In the genomic region with DNA sequence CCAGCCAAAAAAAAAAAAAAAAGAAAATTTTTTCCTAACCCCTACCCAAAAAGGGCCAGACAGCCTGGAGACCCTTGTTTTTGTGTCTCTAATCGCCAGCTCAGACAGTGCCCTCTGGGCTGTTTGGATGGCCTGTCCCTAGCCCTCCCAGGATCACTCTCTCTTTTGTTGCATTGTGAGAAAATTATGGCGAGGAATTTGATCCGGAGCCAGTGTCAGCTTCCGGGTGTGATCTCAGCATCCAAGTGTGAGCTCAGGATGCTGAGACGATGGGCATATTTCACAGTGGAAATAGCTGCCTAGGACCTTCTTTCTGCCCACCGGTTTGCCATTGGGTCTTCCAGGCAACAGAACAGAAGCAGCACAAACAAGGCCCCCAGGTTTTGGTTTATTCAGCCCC, we compare ENCODE assay signal across 20 mouse cellular contexts. TPM values are rescaled to one million over a fixed set of nuclear protein-coding genes. Genes with fewer than 3 reads are reported as not detected.
DNase-seq lines count a peak whose midpoint lies in the region; ATAC-seq and TF ChIP-seq lines count a peak whose summit lies in the region.
"Had no signal": no experiment of that assay in that cellular context is flagged by ENCODE, and none has a peak within 500 bp of the region (broad histone marks: within the 10 kb centered on the region; RNA-seq: fewer than 3 reads in every experiment).

No protein-coding gene starts in this region.

- no peak overlapping the region for H3K9ac ChIP-seq in lung, embryonic 14.5 days
- H3K9ac ChIP-seq in heart, embryonic 14.5 days (ENCODE audit: low read length), result peak overlapping the region; percentile 88
- H3K9ac ChIP-seq: embryonic facial prominence, embryonic 13.5 days; forebrain, embryonic 15.5 days; hindbrain, embryonic 12.5 days; liver, embryonic 13.5 days had no signal

- peak overlapping the region; percentile 65 for H3K4me3 ChIP-seq in heart, embryonic 10.5 days
- no peak overlapping the region for H3K4me3 ChIP-seq in lung, embryonic 14.5 days (ENCODE audit: low read depth, low read length)
- peak overlapping the region; percentile 59 to 76 for H3K4me3 ChIP-seq in heart, embryonic 14.5 days (ENCODE audit: control insufficient read depth in 1 of 2, insufficient read depth in 1 of 2, low read depth in 1 of 2, low read length in 2 of 2)
- peak overlapping the region; percentile 76 for H3K4me3 ChIP-seq in myocyte
- H3K4me3 ChIP-seq: embryonic facial prominence, embryonic 13.5 days; forebrain, embryonic 15.5 days; hindbrain, embryonic 12.5 days; left cerebral cortex, adult 2 months; liver, embryonic 13.5 days; midbrain, embryonic 10.5 days had no signal

- ATAC-seq in lung, embryonic 14.5 days (ENCODE audit: insufficient read depth), result no peak
- ATAC-seq in heart, embryonic 14.5 days (ENCODE audit: insufficient number of reproducible peaks, insufficient read depth, low FRiP score, low read depth), result no peak
- ATAC-seq: forebrain, embryonic 15.5 days had no signal

- peak overlapping the region; percentile 41; the same call in 1 of the 2 replicates for H3K4me2 ChIP-seq in lung, embryonic 14.5 days
- H3K4me2 ChIP-seq in heart, embryonic 14.5 days (ENCODE audit: low read length), result peak overlapping the region; percentile 79
- peak overlapping the region; percentile 87 for H3K4me2 ChIP-seq in myocyte (ENCODE audit: low read depth)
- H3K4me2 ChIP-seq: forebrain, embryonic 15.5 days; hindbrain, embryonic 12.5 days; liver, embryonic 13.5 days had no signal

- peak overlapping the region; percentile 91 for H3K27ac ChIP-seq in heart, embryonic 10.5 days
- H3K27ac ChIP-seq in lung, embryonic 14.5 days (ENCODE audit: low read depth), result no peak overlapping the region
- peak overlapping the region; percentile 99 to 100 for H3K27ac ChIP-seq in heart, embryonic 14.5 days (replicated peaks in 1 of 2; ENCODE audit: control insufficient read depth in 1 of 2, insufficient read depth in 1 of 2, low read depth in 2 of 2, low read length in 2 of 2)
- H3K27ac ChIP-seq: forebrain, embryonic 15.5 days; hindbrain, embryonic 12.5 days; left cerebral cortex, adult 2 months; liver, embryonic 13.5 days had no signal

- WGBS in heart, embryonic 10.5 days, result 44% methylated on average over 6 of the region's 6 CpGs
- WGBS in lung, embryonic 14.5 days, result 81% methylated on average over 6 of the region's 6 CpGs
- 35% methylated on average over 6 of the region's 6 CpGs for WGBS in heart, embryonic 14.5 days

- H3K4me1 ChIP-seq in heart, embryonic 10.5 days, result peaks cover 41% of the 10 kb centered on the region; the same call in 1 of the 2 replicates
- H3K4me1 ChIP-seq in lung, embryonic 14.5 days (ENCODE audit: insufficient read depth), result peaks cover 19% of the 10 kb centered on the region
- peaks cover 16 to 43% of the 10 kb centered on the region in 2 experiments for H3K4me1 ChIP-seq in heart, embryonic 14.5 days (ENCODE audit: control insufficient read depth in 2 of 2, insufficient read depth in 2 of 2, low read length in 2 of 2)
- H3K4me1 ChIP-seq: liver, embryonic 13.5 days had no signal

- no peak for TF ChIP-seq CTCF in lung, embryonic 14.5 days (IDR thresholded peaks at IDR 0.05; ENCODE audit: low read depth)

- no peak for DNase-seq in heart, embryonic 10.5 days (ENCODE audit: low spot score)
- no peak for DNase-seq in heart, adult 8-10 months (ENCODE audit: low spot score)
- no peak for DNase-seq in lung, embryonic 14.5 days
- DNase-seq in lung, postnatal 14 days, result no peak
- no peak for DNase-seq in right cerebral cortex, postnatal 25 days
- DNase-seq: adrenal gland, adult 2 months; B cell, adult 2 months; cerebellum, adult 9-11 months; kidney, adult 9 months; kidney, postnatal 25 days; liver, embryonic 13.5 days; retina, postnatal 1 day; right cerebral cortex, postnatal 4 days had no signal

- H3K36me3 ChIP-seq in heart, embryonic 10.5 days, result peaks cover 9% of the 10 kb centered on the region; the same call in 1 of the 2 replicates
- H3K36me3 ChIP-seq in lung, embryonic 14.5 days (ENCODE audit: insufficient read depth), result no peaks in the 10 kb centered on the region
- H3K36me3 ChIP-seq in heart, embryonic 14.5 days (ENCODE audit: control insufficient read depth, insufficient read depth, low read length), result peaks cover 13% of the 10 kb centered on the region
- no peaks in the 10 kb centered on the region for H3K36me3 ChIP-seq in myocyte (ENCODE audit: control insufficient read depth, insufficient read depth)
- H3K36me3 ChIP-seq: embryonic facial prominence, embryonic 13.5 days; forebrain, embryonic 15.5 days; hindbrain, embryonic 12.5 days; liver, embryonic 13.5 days; midbrain, embryonic 10.5 days had no signal

- no peaks in the 10 kb centered on the region for H3K9me3 ChIP-seq in heart, embryonic 10.5 days
- no peaks in the 10 kb centered on the region for H3K9me3 ChIP-seq in lung, embryonic 14.5 days (ENCODE audit: low read depth, low read length)
- no peaks in the 10 kb centered on the region for H3K9me3 ChIP-seq in heart, embryonic 14.5 days (ENCODE audit: control insufficient read depth, low read length)
- H3K9me3 ChIP-seq: embryonic facial prominence, embryonic 13.5 days; forebrain, embryonic 15.5 days; hindbrain, embryonic 12.5 days; liver, embryonic 13.5 days; midbrain, embryonic 10.5 days had no signal

- no peaks in the 10 kb centered on the region for H3K27me3 ChIP-seq in heart, embryonic 10.5 days (ENCODE audit: insufficient read depth, poor library complexity, severe bottlenecking)
- H3K27me3 ChIP-seq in lung, embryonic 14.5 days (ENCODE audit: insufficient read depth, low read length), result no peaks in the 10 kb centered on the region; the same call in 1 of the 2 replicates
- 0 out of 2 replicates have a peak, but pooled peaks cover 2% of the 10 kb centered on the region for H3K27me3 ChIP-seq in heart, embryonic 14.5 days (ENCODE audit: control insufficient read depth, insufficient read depth, low read length)
- no peaks in the 10 kb centered on the region for H3K27me3 ChIP-seq in myocyte (ENCODE audit: control insufficient read depth, insufficient read depth, insufficient read length)

- TF ChIP-seq POLR2A in myocyte (IDR thresholded peaks at IDR 0.05; ENCODE audit: insufficient read length, low read depth), result no peak

- H3ac ChIP-seq in myocyte (ENCODE audit: control insufficient read depth, insufficient read length), result peak overlapping the region; percentile 85

- H3K79me2 ChIP-seq in myocyte (ENCODE audit: control insufficient read depth, insufficient read depth), result peaks cover 10% of the 10 kb centered on the region

TF ChIP-seq in myocyte, 11 proteins besides CTCF, POLR2A, EP300 and RAD21:
- TF ChIP-seq TCF12 (IDR thresholded peaks at IDR 0.05; ENCODE audit: insufficient read depth, poor library complexity, severe bottlenecking) (no peak), TCF3 (IDR thresholded peaks at IDR 0.05; ENCODE audit: insufficient read length, low read depth) (no peak), POLR2AphosphoS2 (IDR thresholded peaks at IDR 0.05; ENCODE audit: insufficient read length, low read depth) (no peak), USF1 (IDR thresholded peaks at IDR 0.05; ENCODE audit: low read depth) (no peak), MYOG (IDR thresholded peaks at IDR 0.05; ENCODE audit: control insufficient read depth in 1 of 3, insufficient read depth in 1 of 3, insufficient read length in 2 of 3, low read depth in 2 of 3) (no peak), SRF (IDR thresholded peaks at IDR 0.05; ENCODE audit: control insufficient read depth, insufficient read length, low read depth) (no peak), E2F4 (IDR thresholded peaks at IDR 0.05; ENCODE audit: insufficient read depth) (no peak), REST (IDR thresholded peaks at IDR 0.05; ENCODE audit: insufficient read depth, insufficient read length) (no peak), MYOD1 (IDR thresholded peaks at IDR 0.05; ENCODE audit: control insufficient read depth in 1 of 3, insufficient read length in 2 of 3, low read depth in 2 of 3) (no peak), CEBPB (IDR thresholded peaks at IDR 0.05; ENCODE audit: insufficient read depth, poor library complexity, severe bottlenecking) (no peak)

RNA-seq across cellular contexts. Expression of a gene that starts 0.4 kb away (rescaled TPM):
- polyA plus RNA-seq in heart, embryonic 10.5 days (2016; fragmentation: Nextera tagmentation; extraction: Ambion mirVana), result 483 and 791 TPM in 2 replicates
- total RNA-seq in heart, adult 8-10 months (2022), result 1,000 to 10,000 TPM; 3,411 to 4,078 (median 3,658) TPM
- polyA plus RNA-seq in lung, embryonic 14.5 days (2014; fragmentation: Nextera tagmentation; extraction: Ambion mirVana), result 41.1 and 64.3 TPM in 2 replicates
- polyA plus RNA-seq in heart, embryonic 14.5 days (2014; fragmentation: Nextera tagmentation; extraction: Ambion mirVana), result 1,286 and 1,345 TPM in 2 replicates
- polyA plus RNA-seq in myocyte (2012; fragmentation: generic; extraction: Trizol), result 915 TPM

RNA-seq across cellular contexts. Expression of a gene that starts 1.4 kb away (rescaled TPM):
- polyA plus RNA-seq in heart, embryonic 10.5 days (2016; fragmentation: Nextera tagmentation; extraction: Ambion mirVana), result 227 and 370 TPM in 2 replicates
- 100 to 1,000 TPM; 150 to 156 (median 152) TPM for total RNA-seq in heart, adult 8-10 months (2022)
- 3.4 and 6.0 TPM in 2 replicates for polyA plus RNA-seq in lung, embryonic 14.5 days (2014; fragmentation: Nextera tagmentation; extraction: Ambion mirVana)
- 312 and 322 TPM in 2 replicates for polyA plus RNA-seq in heart, embryonic 14.5 days (2014; fragmentation: Nextera tagmentation; extraction: Ambion mirVana)
- polyA plus RNA-seq in myocyte (2012; fragmentation: generic; extraction: Trizol), result 249 TPM
- polyA plus RNA-seq: forebrain, embryonic 15.5 days had no signal

RNA-seq across cellular contexts. Expression of a gene that starts 4.4 kb away (rescaled TPM):
- 8.4 TPM in 2 replicates for polyA plus RNA-seq in heart, embryonic 10.5 days (2016; fragmentation: Nextera tagmentation; extraction: Ambion mirVana)
- total RNA-seq in heart, adult 8-10 months (2022), result 1 to 10 TPM; 2.8 to 6.4 (median 4.9) TPM
- 9.7 and 10.0 TPM in 2 replicates for polyA plus RNA-seq in lung, embryonic 14.5 days (2014; fragmentation: Nextera tagmentation; extraction: Ambion mirVana)
- 10.3 and 11.4 TPM in 2 replicates for polyA plus RNA-seq in heart, embryonic 14.5 days (2014; fragmentation: Nextera tagmentation; extraction: Ambion mirVana)
- polyA plus RNA-seq in myocyte (2012; fragmentation: generic; extraction: Trizol), result 1.1 TPM

RNA-seq across cellular contexts. Expression of a gene that starts 11.4 kb away (rescaled TPM):
- polyA plus RNA-seq in heart, embryonic 10.5 days (2016; fragmentation: Nextera tagmentation; extraction: Ambion mirVana), result 5.3 and 7.6 TPM in 2 replicates
- 10 to 100 TPM in 1 of 4 experiments, 1 to 10 TPM in 3; 5.3 to 12.8 (median 6.1) TPM for total RNA-seq in heart, adult 8-10 months (2022)
- 11.6 and 12.1 TPM in 2 replicates for polyA plus RNA-seq in lung, embryonic 14.5 days (2014; fragmentation: Nextera tagmentation; extraction: Ambion mirVana)
- 11.9 and 12.5 TPM in 2 replicates for polyA plus RNA-seq in heart, embryonic 14.5 days (2014; fragmentation: Nextera tagmentation; extraction: Ambion mirVana)
- 1.1 TPM for polyA plus RNA-seq in myocyte (2012; fragmentation: generic; extraction: Trizol)

RNA-seq across cellular contexts. Expression of a gene that starts 17.3 kb away (rescaled TPM):
- 10.6 and 12.2 TPM in 2 replicates for polyA plus RNA-seq in heart, embryonic 10.5 days (2016; fragmentation: Nextera tagmentation; extraction: Ambion mirVana)
- 1 to 10 TPM; 4.9 to 6.9 (median 5.1) TPM for total RNA-seq in heart, adult 8-10 months (2022)
- 15.2 and 15.3 TPM in 2 replicates for polyA plus RNA-seq in lung, embryonic 14.5 days (2014; fragmentation: Nextera tagmentation; extraction: Ambion mirVana)
- polyA plus RNA-seq in heart, embryonic 14.5 days (2014; fragmentation: Nextera tagmentation; extraction: Ambion mirVana), result 9.0 and 9.1 TPM in 2 replicates
- 3.6 TPM for polyA plus RNA-seq in myocyte (2012; fragmentation: generic; extraction: Trizol)

Comparison
In these comparisons a context has a peak if more than half of its experiments do, and no peak if none do; other contexts are left out.
1. RNA of a gene that starts 1.4 kb away (polyA plus RNA-seq): 312 to 322 TPM in heart, embryonic 14.5 days, 249 TPM in myocyte (single experiment) and 227 to 370 TPM in heart, embryonic 10.5 days; 3.4 to 6.0 TPM in lung, embryonic 14.5 days; every median in the first group is over 10 times any median in the second.
2. Peak in every context shown above with its lines, with median percentiles within 50 percentile points of each other: H3K4me2 ChIP-seq.